Mouse (Mus musculus): ENCODE measurements around the gene Zmynd8.

DNA sequence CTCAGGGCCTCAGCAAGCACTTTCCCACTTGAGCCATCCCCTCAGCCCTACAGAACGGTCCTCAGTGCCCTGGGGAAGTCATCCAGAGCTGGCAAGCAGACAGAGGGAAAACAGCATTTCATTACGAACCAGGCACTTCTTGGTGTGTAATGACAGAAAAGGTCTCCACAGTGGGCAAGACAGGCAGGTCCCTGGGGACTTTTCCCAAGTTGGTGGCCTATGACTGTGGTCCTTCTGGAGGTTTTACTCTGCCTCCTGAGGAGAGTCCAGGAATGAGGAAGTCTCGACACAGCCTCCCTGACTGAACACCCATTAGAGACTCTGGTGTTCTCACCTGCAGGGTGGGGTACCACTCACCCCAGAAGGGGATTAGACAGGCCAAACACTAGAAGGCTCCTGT lies 25.0 kb downstream of the Zmynd8 start:
- TF ChIP-seq CTCF (IDR thresholded peaks at IDR 0.05; ENCODE audit: borderline replicate concordance, insufficient read depth, low read length) (no peak), POLR2A (IDR thresholded peaks at IDR 0.05; ENCODE audit: low read depth, low read length) (no peak)

Data from embryonic fibroblast, embryonic 13.5 days (primary cell).